Mouse (Mus musculus) midbrain, embryonic 12.5 days (tissue): ENCODE results near the gene Tnpo1. TPM values are rescaled to one million over a fixed set of nuclear protein-coding genes. Genes with fewer than 3 reads are reported as not detected.
A peak's percentile ranks its signal among the peaks of the same experiment; 100 is the strongest.
"Not testable (repeated sequence)": the region's sequence is repeated elsewhere in the genome, so short reads cannot be mapped to it uniquely, and the experiment has no call there.

Experiments
- ATAC-seq: fragments of 200-750 bp; cut with Nextera tagmentation; 2 replicates; pipeline ENCODE4 v1.8.0; 2017; ENCODE audit warnings: low read depth, moderate TSS enrichment, moderate library complexity; ENCODE audit not compliant: low FRiP score
- H3K27ac ChIP-seq: fragments of 300-500 bp; sonication (generic); replicated peaks from 2 replicates; pipeline ENCODE4 v1.5.1; 2016; ENCODE audit warnings: mild to moderate bottlenecking
- H3K27me3 ChIP-seq: fragments of 300-500 bp; sonication (generic); 2 replicates; pipeline ENCODE4 v1.6.1; 2016; ENCODE audit warnings: mild to moderate bottlenecking
- H3K36me3 ChIP-seq: fragments of 300-500 bp; sonication (generic); 2 replicates; pipeline ENCODE4 v1.6.1; 2016
- H3K4me1 ChIP-seq: fragments of 300-500 bp; sonication (generic); 2 replicates; pipeline ENCODE4 v1.6.1; 2016
- H3K4me2 ChIP-seq: fragments of 300-500 bp; sonication (generic); replicated peaks from 2 replicates; pipeline ENCODE4 v1.6.1; 2016; ENCODE audit warnings: mild to moderate bottlenecking, moderate library complexity
- H3K4me3 ChIP-seq: fragments of 300-500 bp; sonication (generic); 2 replicates; pipeline ENCODE4 v1.5.1; 2016; ENCODE audit warnings: mild to moderate bottlenecking
- H3K9ac ChIP-seq: fragments of 300-500 bp; sonication (generic); replicated peaks from 2 replicates; pipeline ENCODE4 v1.6.1; 2016; ENCODE audit warnings: mild to moderate bottlenecking, moderate library complexity
- H3K9me3 ChIP-seq: fragments of 300-500 bp; sonication (generic); 2 replicates; pipeline ENCODE4 v1.6.1; 2016; ENCODE audit warnings: mild to moderate bottlenecking
- WGBS: fragments of 180-500 bp; shearing (Covaris S2); methylation state at CpG from one replicate; pipeline ENCODE4 v1.1.7; 2016; 5-methylcytosine and 5-hydroxymethylcytosine counted together
- polyA plus RNA-seq: library from polyadenylated mRNA; unstranded; fragments of >200 nt; fragmentation: Nextera tagmentation; extraction: Ambion mirVana; gene quantifications from 2 replicates; pipeline ENCODE4 v1.2.1, GENCODE M21; 2016

Gene Tnpo1
- polyA plus RNA-seq, 1 experiment from 2014 or later: 86.9 TPM

- Histone ChIP-seq H3K9ac (no peak overlapping the region), H3K27me3 (no peaks in the 10 kb centered on the region), H3K4me3 (no peak overlapping the region), H3K9me3 (no peaks in the 10 kb centered on the region), H3K36me3 (peaks cover 20% of the 10 kb centered on the region), H3K4me2 (no peak overlapping the region), H3K4me1 (no peaks in the 10 kb centered on the region), H3K27ac (no peak overlapping the region)
- WGBS: 90% methylated on average over 5 of the region's 5 CpGs
- no peak for ATAC-seq
Observed at GRCm38 (mm10) chr13:98835740-98836139, 90.4 kb downstream of the Tnpo1 start.

GRCm38 (mm10) chr13:98834723-98835122 is 91.5 kb downstream of the Tnpo1 start:
- no peaks in the 10 kb centered on the region for H3K4me1 ChIP-seq
- 0 out of 2 replicates have a peak overlapping the region, but pooled peaks have one; percentile 15 for H3K27ac ChIP-seq
- H3K4me2 ChIP-seq: no peak overlapping the region
- H3K9ac ChIP-seq: no peak overlapping the region
- 87% methylated on average over 3 of the region's 3 CpGs for WGBS
- H3K36me3 ChIP-seq: 0 out of 2 replicates have a peak, but pooled peaks cover 13% of the 10 kb centered on the region
- no peaks in the 10 kb centered on the region for H3K27me3 ChIP-seq
- H3K9me3 ChIP-seq: no peaks in the 10 kb centered on the region
- no peak overlapping the region for H3K4me3 ChIP-seq
- no peak for ATAC-seq

GRCm38 (mm10) chr13:98834199-98834598 is 92.0 kb downstream of the Tnpo1 start:
- Histone ChIP-seq H3K36me3 (0 out of 2 replicates have a peak, but pooled peaks cover 10% of the 10 kb centered on the region), H3K4me3 (no peak overlapping the region), H3K9me3 (no peaks in the 10 kb centered on the region), H3K27ac (no peak overlapping the region), H3K27me3 (no peaks in the 10 kb centered on the region), H3K9ac (no peak overlapping the region), H3K4me2 (no peak overlapping the region), H3K4me1 (no peaks in the 10 kb centered on the region)
- 0 out of 2 replicates have a peak, but pooled peaks have one; percentile 7 for ATAC-seq
- WGBS: 71% methylated on average over 1 of the region's 1 CpGs

GRCm38 (mm10) chr13:98832451-98833450 is 93.4 kb downstream of the Tnpo1 start:
- Histone ChIP-seq H3K4me3 (no peak overlapping the region), H3K4me1 (no peaks in the 10 kb centered on the region), H3K4me2 (no peak overlapping the region), H3K27ac (no peak overlapping the region), H3K9ac (no peak overlapping the region), H3K36me3 (0 out of 2 replicates have a peak, but pooled peaks cover 10% of the 10 kb centered on the region), H3K9me3 (no peaks in the 10 kb centered on the region), H3K27me3 (no peaks in the 10 kb centered on the region)
- ATAC-seq: no peak
- 84% methylated on average over 10 of the region's 10 CpGs for WGBS

- H3K36me3 ChIP-seq, H3K27me3 ChIP-seq, H3K9me3 ChIP-seq, H3K4me1 ChIP-seq, ATAC-seq, H3K4me3 ChIP-seq, H3K9ac ChIP-seq, H3K27ac ChIP-seq, H3K4me2 ChIP-seq: not testable (repeated sequence)
- 97% methylated on average over 6 of the region's 6 CpGs for WGBS
Observed at GRCm38 (mm10) chr13:98829026-98829425, 97.2 kb downstream of the Tnpo1 start.

- Histone ChIP-seq H3K27me3 (no peaks in the 10 kb centered on the region), H3K27ac (no peak overlapping the region), H3K4me2 (no peak overlapping the region), H3K4me3 (no peak overlapping the region), H3K36me3 (no peaks in the 10 kb centered on the region), H3K9me3 (no peaks in the 10 kb centered on the region), H3K4me1 (no peaks in the 10 kb centered on the region), H3K9ac (no peak overlapping the region)
- 89% methylated on average over 4 of the region's 4 CpGs for WGBS
- ATAC-seq: no peak
Observed at GRCm38 (mm10) chr13:98825574-98825973, 100.6 kb downstream of the Tnpo1 start.

GRCm38 (mm10) chr13:98819094-98819493 is 107.1 kb downstream of the Tnpo1 start:
- no peaks in the 10 kb centered on the region for H3K36me3 ChIP-seq
- no peak overlapping the region for H3K4me2 ChIP-seq
- H3K9ac ChIP-seq: no peak overlapping the region
- 0 out of 2 replicates have a peak, but pooled peaks cover 3% of the 10 kb centered on the region for H3K4me1 ChIP-seq
- no peak for ATAC-seq
- no peaks in the 10 kb centered on the region for H3K9me3 ChIP-seq
- 84% methylated on average over 2 of the region's 2 CpGs for WGBS
- H3K27ac ChIP-seq: no peak overlapping the region
- no peak overlapping the region for H3K4me3 ChIP-seq
- H3K27me3 ChIP-seq: no peaks in the 10 kb centered on the region

- Histone ChIP-seq H3K27ac (no peak overlapping the region), H3K9ac (no peak overlapping the region), H3K36me3 (no peaks in the 10 kb centered on the region), H3K27me3 (no peaks in the 10 kb centered on the region), H3K4me2 (no peak overlapping the region), H3K9me3 (no peaks in the 10 kb centered on the region), H3K4me3 (no peak overlapping the region), H3K4me1 (peaks cover 7% of the 10 kb centered on the region)
- 78% methylated on average over 4 of the region's 4 CpGs for WGBS
- ATAC-seq: no peak
Observed at GRCm38 (mm10) chr13:98818205-98818604, 108.0 kb downstream of the Tnpo1 start.

GRCm38 (mm10) chr13:98817766-98818165 is 108.4 kb downstream of the Tnpo1 start:
- no peak for ATAC-seq
- 73% methylated on average over 4 of the region's 4 CpGs for WGBS
- no peak overlapping the region for H3K9ac ChIP-seq
- no peak overlapping the region for H3K27ac ChIP-seq
- no peak overlapping the region for H3K4me2 ChIP-seq
- no peaks in the 10 kb centered on the region for H3K36me3 ChIP-seq
- H3K4me1 ChIP-seq: peaks cover 9% of the 10 kb centered on the region
- no peaks in the 10 kb centered on the region for H3K9me3 ChIP-seq
- H3K4me3 ChIP-seq: no peak overlapping the region
- no peaks in the 10 kb centered on the region for H3K27me3 ChIP-seq

- ATAC-seq, H3K4me3 ChIP-seq, H3K9ac ChIP-seq, H3K36me3 ChIP-seq, H3K27me3 ChIP-seq, H3K4me2 ChIP-seq, H3K9me3 ChIP-seq, H3K4me1 ChIP-seq, H3K27ac ChIP-seq: not testable (repeated sequence)
- 80% methylated on average over 4 of the region's 4 CpGs for WGBS
Observed at GRCm38 (mm10) chr13:98816981-98817660, 109.1 kb downstream of the Tnpo1 start.

GRCm38 (mm10) chr13:98816571-98816970 is 109.6 kb downstream of the Tnpo1 start:
- H3K4me1 ChIP-seq: peaks cover 9% of the 10 kb centered on the region
- H3K4me2 ChIP-seq: no peak overlapping the region
- H3K36me3 ChIP-seq: no peaks in the 10 kb centered on the region
- no peak for ATAC-seq
- no peaks in the 10 kb centered on the region for H3K9me3 ChIP-seq
- no peaks in the 10 kb centered on the region for H3K27me3 ChIP-seq
- no peak overlapping the region for H3K4me3 ChIP-seq
- H3K27ac ChIP-seq: no peak overlapping the region
- no peak overlapping the region for H3K9ac ChIP-seq
- 88% methylated on average over 9 of the region's 9 CpGs for WGBS
